Mouse (Mus musculus): ENCODE measurements around the gene Utp11.

Gene Utp11

DNA sequence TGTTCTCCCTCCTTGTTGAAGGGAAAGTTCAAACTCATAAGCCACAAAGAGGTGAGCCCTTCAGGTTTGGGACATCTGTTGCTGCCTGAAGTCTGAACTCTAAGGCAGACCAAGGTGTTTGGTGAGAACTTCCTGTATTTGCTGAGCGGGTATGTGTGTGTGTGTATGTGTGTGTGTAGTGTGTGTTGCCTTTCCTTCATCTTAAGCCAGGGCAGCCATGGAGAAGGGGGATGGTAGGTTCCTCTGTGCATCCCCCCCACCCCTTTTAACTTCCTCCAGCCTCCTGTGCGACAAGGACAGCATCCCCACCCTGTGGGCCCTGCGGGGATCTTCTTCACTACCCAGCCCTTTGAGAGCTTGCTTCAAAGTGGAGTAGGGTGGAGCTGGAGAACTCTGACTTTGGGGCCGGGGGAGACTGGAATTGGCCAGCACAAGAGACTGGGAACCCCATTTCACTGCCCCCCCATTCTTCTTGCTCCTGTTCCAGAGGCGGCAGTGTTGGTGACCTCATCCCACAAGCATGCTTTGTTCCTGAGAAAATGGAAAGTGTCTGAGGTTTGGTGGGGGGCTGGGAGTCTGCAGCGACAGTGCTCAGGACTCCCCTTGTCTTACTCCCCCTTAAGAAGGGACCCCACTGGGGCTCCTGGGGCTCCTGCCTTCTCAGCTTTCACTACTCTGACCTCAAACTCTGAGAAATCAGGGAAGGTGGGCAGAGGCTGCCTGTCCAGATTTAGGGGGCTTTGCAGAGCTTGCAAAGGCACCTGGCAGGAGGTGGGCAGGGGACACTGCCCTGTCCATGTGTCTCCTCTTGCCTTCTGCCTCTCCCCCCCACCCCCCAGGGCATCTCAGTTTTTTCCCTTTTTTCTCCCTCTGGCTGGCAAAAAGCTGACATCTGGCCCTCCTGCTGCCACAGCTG is 10.7 kb upstream of the Utp11 start:
- no peak for DNase-seq

DNA sequence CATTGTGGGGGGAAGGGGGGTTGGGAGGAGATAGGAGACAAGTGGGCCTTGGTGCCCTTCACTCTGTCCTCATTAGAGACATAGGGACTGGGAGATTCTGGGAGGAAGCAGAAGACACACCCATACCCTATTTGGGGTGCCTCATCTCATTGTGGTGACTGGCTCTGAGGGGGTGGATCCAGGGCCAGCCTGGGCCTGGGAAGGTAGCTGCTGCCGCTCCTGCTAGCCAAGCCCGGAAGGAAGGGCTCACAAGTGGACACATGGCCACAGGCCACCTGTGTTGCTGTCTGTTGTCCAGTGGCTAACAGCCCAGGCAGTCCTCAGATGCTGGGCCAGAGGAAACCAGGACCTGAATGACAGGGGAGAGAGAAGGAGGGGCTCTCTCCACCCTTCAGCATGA is 10.0 kb upstream of the Utp11 start:
- DNase-seq = no peak

DNA sequence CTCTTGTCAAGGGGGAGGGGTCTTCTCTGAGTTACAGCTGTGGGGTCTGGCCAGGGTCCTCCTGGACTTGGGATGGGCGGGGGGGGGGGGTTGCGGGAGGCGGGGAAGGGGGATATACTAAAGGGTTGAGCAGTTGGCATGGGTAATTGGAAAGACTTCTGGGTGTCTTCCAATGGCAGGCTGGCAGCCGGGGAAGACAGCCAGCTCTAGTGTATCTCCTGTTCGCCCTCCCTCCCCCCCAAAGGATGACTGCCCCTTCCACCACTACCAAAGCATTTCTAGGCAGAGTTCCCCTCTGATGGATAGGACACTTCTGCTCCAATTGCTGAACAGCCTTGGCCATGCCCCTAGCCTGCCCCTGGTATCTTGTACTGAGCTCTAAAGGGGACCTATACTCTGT is 8.5 kb upstream of the Utp11 start:
- no peak for DNase-seq

DNA sequence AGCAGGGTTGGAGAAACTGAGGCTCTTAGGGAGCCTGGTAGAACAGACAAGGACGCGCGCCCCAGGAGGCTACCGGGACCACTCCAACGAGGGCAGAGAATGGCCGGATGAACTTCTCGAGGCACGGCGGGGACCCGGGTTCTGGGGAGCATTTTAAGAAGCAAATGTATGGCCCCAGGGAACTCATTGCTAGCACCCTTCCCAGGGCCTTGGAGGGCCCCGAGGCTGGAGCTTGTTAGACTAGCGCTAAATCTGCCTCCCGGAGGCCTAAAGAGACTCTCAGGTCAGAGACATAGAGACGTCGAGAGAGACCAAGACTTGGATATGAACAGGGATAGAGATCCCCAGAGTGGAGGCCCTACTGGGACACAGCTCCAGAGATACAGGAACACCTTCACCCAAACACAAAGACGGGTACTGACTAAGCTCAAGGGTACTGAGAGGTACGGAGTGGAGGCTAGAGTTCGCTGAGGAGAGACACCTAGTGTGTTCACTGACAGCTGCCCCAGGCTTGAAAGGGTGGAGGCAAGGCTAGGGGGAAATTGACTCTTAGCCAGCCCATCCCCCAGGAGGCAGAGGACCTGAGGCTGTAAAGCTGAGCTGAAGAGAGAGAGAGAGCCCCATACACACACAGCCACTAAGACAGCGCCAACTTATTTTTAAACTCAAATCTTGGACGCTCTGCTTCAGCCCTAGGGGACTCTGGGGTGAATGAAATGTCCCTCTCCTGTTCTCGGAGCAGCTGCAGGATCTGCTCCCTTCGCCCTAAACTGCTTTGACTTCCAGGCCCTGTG is 7.8 kb upstream of the Utp11 start:
- DNase-seq = no peak

DNA sequence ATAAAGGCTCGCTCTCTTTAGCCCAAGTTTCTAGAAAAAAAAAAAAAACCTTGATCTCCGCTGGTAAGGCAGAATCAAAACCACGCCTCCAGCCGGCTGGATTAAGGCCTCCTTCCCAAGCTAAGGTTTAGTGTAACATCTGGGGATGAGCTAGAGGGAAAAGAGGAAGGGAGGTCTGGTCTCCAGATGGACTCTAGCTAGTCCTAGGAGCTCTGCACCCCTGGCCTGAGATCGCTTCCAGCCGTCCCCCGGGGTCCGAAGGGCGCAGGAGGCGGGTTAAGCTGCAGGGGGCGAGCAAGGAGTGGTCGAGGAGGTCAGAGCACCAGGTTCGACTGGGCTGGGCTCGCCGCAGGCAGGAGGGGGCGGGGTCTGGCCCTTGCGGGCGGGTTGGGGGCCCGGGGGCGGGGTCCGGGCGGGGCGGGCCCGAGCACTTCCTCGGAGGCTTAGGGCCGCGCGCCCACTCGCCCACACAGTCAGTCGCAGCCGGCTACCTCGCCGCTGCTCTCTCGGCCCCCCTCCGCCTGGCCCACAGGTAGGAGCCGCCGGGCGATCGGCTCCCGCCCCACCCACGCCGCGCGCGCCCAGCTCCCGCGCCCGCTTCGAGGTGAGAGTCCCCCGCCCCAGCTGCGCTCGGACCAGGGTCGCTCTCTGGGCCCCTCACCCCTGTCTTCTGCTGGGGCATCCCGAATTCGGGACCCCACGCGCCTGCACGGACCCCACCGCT is 7.0 kb upstream of the Utp11 start, which contains the start of gene Fhl3:
Gene Fhl3 (plus strand): TSS at position 454 of the 724 bp plus-strand sequence.
- no peak for DNase-seq

DNA sequence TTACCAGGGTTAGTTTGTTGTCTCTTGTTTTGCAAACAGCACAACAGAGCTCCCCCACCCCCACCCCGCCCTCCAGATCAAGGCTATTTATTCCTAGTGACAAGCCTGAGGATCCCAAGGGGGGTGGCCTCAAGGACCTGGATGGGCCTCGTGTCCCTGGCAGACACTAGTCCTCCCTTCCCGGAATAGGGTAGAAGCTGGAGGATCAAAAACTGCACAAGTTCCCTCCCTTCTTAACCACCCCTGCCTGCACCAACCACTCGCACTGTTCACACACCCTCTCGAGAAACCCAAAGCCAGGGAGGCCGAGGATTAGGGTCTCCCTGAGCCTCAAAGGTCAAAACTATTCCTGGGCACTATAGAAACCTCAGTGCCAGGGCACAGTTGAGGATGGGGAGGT is 6.4 kb upstream of the Utp11 start:
- DNase-seq = no peak

DNA sequence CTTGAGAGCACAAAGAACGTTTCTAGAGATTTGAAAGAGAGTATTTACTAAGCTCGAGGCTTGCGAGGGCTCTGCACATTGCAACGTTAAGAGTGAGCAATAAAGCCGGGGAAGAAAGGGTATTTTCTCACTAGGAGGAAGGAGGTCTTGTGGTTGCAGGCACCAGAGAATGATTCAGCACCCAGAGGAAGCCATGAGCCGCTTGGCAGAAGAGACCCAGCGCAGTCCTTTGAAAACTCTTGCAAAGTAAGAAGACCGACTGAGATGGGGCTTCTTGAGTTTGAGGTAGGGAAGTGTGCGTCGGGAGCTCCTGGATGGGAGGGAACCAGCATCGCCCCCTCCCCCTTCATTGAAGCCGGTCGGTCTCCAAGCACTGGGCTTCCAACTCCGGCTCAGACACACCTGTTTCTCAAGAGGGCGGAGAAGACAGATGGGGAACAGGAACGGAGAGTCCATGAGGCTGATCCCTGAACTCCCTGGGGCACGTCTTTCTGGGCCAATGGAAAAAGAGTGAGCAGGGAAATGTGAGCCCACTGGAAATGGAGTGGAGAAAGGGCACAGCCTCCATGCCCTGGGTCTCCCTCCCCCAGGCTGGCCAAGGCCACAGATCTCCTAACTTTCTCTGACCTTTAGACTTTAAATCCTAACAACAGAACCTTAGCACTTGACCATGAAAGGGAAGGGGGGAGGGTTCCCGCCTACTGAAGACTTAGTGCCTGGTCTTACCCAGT is 2.6 kb upstream of the Utp11 start:
- no peak for DNase-seq

DNA sequence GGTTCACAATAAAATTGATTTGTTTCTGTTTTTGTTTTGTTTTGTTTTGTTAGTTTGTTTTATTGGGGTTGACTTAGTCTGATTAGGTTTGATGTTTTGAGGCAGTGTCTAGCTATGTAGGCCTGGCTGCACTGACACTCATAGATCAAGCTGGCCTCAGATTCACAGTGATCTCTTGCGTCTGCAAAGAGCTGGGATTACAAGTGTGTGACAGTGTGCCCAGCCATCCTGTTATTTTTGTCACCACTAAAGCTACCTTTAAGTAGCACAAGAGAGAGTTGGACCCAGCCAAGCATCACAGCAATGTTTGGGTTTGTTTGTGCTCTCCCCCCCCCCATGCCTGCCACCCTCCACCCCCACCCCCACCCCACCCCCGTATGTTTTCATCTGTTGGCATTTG is 1.2 kb upstream of the Utp11 start:
- no peak for DNase-seq

DNA sequence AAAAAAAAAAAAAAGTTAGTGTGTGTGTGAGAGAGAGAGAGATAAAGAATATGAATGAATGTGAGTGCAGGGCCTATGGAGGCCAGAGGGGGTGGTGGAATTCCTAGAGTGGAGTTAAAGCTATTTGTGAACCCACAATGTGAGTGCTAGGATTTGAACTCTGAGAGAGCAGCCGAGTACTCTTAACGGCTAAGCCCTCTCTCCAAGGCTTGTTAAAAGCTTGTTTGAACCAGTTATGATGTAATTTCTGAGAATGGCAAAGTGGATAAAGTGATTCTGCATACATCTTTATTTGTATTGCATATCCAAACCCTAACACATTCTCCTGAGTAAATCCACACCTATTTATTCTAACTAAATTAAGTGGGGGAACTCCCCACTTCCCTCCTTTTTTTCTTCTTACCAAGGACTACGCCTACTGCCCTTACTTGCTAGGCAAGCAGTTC is 961 bp downstream of the Utp11 start:
- no peak for DNase-seq

DNA sequence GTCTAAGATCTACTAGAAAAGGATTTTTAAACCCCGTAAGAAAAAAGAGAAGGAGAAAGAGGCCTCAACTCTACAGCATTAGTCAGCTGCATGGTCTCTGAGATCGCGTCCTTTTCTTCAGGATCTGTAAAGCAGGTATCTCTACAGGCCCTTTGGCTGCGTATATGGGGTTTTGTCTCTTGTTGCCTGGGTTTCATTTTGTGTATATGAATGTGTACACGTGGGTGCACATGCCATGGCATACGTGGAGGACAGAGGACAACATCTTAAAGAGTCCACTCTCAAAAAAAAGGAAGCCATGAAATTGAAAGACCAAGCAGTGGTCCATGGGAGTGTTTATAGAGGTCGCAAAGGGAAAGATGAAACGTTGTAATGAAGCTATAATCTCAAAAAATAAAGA is 1.9 kb downstream of the Utp11 start:
- DNase-seq = no peak

DNA sequence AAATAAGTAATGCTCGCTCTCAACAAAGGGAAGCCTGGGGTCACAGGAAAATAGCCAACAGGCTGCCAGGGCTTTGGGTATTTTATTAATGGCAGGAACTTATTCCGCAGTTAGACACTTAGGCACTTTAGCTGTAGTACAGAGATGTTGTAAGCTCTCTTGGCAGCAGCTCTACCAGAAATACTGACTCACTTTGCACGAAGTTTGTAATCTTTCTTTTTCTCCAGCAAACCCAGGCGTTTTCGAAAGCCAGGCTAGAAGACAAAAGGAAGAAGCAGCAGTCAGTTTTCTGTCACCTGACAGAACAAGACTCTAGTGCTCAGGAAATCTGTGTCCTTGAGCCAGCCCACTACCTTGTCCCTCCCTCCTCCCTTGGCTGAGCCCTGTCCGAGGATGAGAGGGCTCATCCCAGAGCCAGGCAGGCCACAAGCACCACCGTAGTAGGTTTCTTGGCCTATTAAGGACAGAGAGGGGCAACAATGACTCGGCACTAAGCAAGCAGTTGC is 7.5 kb downstream of the Utp11 start:
- no peak for DNase-seq

DNA sequence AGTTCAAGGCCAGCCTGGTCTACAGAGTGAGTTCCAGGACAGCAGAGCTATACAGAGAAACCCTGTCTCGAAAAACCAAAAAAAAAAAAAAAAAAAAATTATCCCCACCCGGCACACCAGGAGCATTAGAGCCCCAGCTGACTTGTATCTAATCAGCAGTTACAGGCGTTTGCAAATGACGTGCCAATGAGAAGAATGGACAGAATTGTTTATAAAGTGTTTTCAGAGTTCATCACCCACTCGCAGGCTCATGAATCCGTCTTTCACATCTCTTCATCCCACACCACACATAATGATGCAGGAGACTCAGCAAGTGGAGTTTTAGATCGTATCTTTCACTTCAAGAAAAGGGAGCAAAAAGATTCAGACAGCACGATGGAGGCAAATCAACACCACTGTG is 7.9 kb downstream of the Utp11 start:
- DNase-seq = no peak

DNA sequence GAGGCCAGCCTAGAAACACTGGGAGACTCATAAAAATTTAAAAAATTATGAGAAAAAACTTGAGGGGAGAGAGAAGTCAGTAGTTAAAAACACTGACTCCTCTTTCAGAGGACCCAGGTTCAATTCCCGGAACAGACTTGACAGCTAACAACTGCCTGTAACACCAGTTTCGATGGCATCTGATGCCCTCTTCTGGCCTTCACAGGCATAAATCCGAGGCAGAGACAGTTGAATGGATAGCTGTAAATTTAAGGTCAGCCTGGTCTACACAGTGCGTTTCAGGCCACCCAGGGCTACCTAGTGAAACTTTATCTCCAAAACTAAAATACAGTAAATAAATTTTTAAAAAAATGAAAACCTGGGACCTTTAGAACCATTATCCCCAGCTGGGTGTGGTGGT is 8.4 kb downstream of the Utp11 start:
- no peak for DNase-seq

DNA sequence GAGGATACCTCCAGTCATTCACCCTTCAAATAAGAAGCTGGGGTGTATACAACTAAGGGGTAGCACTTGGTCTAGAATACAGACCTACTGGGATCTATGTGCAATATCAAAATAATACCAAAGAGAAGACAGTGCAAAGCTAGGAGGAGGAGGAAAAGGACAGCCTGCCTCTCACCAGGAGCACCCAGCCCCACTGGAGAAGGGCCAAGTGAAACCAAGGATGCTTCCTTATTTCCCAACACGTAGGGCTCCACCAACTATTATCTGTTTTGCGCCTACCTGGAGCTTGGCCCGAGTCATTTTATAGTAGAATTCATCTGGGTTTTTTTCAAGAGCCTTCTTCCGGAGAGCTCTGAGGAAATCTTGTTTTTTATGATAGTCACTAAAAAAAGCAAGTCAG is 9.9 kb downstream of the Utp11 start:
- no peak for DNase-seq

DNA sequence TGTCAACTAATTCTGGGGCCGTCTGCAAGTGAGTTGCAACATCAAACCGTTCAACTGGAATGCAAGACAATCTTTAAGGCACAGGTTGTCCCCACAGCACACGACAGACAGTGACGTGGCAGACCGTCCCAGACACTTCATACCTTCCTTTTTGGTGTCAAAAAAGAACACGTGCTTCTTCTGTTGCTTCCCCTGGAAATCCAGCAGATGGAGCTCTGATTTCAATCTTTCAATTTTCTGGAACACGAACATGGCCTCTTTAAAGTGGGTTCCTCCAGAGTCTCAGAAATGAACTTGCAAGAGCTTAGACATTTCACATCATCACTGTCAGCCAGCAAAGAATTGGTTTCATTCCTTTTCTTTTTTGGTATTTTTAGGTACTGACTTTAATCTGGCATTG is 11.1 kb downstream of the Utp11 start:
- DNase-seq = no peak

DNA sequence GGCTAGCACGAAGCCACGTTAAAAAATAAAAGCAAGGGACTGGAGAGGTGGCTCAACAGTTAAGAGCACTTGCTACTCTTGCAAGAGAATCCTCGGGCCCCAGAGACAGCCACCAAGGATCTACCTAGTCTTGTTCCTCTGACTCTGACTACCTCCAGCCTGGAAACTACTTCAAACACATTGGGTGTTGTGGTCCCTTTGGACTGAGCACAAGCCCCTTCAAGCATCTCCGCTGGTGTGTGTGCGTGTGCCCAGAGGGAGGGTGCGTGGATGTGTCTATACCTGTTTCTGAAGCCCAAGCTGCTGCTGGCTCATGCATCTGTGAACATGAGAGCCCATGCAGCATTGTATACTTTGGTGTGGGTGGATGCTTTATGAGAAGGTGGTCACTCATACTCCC is 17.4 kb downstream of the Utp11 start:
- DNase-seq = no peak

DNA sequence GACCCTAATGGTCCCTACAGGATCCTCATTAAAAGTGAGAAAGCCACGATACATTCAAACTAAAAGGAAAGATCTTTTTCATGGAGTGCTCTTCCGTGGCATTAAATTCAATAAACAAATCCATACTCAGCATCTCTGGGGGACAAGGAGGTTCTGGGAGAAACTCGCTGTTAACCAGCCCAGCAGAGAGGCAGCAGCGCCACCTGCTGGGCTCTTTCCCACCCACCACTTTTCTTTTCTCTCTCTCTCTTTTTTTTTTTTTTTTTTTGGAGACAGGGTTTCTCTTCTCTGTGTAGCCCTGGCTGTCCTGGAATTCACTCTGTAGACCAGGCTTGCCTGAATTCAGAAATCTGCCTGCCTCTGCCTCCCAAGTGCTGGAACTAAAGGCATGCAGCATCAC is 18.4 kb downstream of the Utp11 start:
- DNase-seq = peak; percentile 73

DNA sequence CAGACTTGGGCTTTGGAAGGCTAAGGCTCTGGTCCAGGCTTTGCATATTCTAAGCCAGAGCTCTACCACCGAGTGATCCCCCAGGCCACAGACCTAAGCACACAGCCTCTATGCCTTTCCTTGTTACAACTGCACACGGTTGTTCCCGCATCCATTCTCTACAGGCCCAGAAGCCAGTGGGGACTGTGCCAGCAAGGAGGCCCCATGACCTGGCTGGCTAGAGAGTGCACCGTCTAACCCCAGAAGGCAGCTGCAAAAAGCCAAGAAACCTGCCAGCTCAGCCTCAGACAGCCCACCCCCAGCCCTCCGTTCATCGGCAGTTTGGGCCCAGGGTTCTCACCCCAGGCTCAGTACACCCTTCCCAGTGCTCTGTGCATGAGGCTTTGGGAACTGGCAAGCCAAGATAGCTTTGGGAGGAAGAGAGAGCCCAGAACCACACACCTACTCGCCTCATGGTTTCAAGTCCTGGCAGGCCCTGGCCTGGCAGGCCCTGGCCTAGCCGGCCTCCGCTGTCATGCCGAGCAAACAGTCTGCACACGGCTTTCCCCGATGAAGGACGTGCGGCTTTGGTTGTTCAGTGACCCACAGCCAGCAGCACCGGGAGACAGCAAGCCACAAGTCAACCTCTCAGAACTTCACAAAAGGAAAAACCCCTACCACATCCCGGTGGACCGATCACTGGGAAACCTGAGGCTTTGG is 18.9 kb downstream of the Utp11 start:
- no peak for DNase-seq

DNA sequence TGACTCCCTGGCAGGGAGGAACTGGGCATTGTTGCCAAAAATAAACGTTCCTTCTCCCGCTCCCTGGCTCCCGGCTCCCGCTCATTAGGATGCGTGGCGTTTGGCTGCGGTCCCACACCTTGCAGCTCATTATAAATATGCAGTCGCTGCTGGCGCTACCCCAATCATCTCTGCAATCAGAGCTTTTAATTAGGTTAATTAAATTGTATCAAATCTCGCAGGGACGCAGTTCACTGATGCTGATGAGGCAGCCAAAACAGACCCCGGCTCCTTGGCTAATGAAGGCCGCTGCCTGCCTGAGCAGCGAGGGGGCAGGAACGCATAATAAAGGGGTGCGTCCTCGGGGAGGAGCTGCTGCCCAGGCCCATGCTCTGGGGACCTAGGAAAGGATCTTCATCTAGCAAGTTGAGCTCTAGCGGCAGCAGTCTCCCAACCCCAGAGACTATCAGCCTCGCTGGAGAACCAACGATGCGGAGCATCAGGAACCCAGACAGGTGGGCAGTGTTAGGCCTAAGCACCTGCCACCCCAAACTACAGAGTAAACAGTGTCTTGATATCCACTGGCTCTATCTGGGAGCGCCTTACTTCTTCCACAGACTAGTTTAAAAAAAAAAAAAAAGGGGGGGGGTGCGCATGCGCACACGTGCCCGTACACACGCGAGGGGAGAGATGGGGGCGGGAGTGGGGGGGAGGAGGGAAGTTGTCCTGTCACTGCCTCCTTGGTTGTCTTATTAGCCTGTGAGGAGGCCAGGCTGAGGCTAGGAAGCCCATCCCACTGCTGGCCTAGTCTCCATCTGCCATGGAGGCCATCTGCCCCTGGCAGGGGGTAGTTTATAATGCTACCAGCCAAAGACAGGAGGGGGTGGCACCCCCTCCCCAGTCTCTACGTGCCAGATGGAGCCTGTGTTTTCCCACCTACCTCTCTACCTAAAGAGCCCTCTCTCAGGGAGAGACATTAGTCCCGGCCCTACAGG is 20.8 kb downstream of the Utp11 start:
- peak; percentile 75 for DNase-seq

DNA sequence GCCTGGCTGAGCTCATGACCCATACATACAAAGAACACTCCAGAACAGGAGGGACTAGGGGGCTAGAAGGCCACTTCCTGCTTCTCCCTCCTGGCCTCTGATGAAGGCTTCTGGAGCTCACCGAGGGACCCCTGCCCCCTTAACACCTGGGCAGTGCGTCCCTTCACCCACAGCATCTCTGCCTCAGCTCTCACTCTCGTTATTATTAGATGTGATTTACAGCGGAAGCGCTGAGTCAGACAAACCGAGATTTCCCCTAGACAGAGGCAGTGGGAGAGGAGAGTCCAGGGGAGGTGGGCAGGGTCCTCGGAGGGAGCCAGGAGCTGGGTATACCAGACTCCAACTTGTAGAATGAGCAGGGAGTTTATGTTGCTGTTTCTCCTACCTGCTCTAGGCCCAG is 21.8 kb downstream of the Utp11 start:
- no peak for DNase-seq

DNA sequence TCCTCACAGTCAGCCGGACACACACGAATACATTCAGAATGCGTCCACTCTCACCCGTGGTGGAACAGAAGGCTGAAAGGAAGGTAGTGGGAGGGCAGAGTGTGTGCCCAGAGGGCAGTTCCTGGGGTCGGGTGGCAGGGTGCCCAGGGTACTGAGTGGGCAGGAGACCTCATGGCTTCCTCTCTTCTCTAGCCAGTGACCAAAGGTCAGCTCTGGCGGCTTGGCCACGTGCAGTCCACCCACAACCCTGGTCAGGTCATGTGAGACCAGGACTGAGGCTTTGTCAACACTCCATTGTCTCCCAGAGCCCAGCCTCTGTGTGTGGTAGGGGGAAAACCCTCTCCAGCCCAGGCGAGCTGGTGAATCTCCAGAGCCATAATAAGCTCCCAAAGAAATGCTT is 23.2 kb downstream of the Utp11 start:
- DNase-seq = no peak
